Mouse (Mus musculus) kidney, postnatal 10 days (tissue): ENCODE data around the gene Pcnt.
A peak's percentile ranks its signal among the peaks of the same experiment; 100 is the strongest.

Source experiments
- DNase-seq: peaks from one replicate; pipeline ENCODE4 v3.0.0; 2021; ENCODE audit warnings: mixed read lengths

The Pcnt gene

DNA sequence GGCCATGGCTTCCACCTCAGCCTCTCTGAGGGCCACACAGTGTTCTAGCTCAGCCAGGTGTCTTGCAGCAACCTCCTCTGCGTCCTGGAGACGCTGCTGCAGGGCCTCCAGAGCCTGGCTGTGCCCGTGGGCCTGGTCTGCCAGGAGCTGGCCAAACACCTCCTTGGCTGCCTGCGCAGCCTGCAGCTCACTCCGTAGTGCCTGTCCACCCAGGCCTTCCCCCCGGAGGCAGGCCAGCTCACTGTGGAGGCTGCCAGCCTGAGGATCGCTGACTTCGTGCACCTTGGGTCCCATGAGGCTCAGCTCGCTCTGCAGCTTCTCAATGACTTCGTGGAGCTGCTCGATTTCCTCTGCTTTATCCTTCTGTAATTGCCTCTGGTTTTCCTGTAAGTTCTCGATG lies 50.0 kb downstream of the Pcnt start:
- DNase-seq, result no peak

DNA sequence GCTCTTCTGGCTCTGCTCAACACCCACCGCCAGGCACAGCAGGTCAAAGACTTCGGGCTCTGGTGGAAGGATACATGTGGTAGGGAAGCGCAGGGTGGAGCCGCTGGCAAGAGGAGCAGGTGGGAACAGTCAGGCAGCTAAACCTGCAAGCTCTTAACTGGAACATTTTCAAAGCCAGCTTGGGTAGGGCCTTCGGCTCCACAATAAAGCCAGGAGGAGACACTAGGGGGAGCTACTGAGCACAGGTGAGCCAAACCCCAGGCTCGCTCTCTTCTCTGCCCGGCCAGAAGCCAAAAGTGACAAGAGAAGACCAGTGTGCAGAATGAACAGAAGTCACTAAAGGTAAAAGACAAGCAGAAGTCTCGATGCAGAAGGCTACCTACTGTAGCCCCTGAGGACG lies 50.8 kb downstream of the Pcnt start:
- peak; percentile 43 for DNase-seq

DNA sequence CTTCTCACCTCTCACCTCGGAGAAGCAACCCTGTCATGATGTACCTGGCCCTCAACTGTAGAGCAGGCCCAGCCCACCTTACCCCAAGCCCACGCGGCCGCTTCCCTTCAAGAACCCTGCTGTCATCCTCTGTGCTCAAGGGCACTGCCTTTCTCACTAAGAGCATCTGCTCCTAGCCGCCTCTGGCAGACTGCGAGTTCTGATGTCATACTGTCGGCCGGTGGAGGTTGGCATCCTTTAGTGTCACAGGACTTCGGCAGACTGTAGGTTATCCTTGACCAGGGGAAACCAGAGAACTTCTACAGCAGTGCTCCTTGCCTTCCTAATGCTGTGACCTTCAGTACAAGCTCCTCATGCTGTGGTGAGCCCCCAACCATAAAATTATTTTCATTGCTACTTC lies 51.4 kb downstream of the Pcnt start:
- DNase-seq, result no peak

DNA sequence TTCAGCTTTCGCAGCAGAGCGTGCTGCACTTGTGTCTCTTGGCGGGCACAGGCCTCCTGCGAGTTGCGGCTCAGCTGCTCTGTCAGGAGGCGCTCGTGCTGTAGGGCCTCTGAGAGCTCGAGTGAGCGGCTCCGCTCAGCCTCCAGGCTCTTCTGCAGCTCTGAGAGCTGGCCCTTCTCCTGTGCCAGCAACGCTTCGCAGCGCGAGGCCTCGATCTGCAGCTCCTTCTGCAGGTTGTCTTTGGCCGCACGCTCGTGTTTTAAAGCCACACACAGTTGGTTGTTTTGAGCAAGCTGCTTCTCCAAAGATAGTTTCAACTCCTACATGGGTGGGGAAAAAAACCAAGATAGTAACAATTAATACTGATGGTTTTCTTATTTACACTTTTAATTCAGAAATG lies 67.6 kb downstream of the Pcnt start:
- no peak for DNase-seq

DNA sequence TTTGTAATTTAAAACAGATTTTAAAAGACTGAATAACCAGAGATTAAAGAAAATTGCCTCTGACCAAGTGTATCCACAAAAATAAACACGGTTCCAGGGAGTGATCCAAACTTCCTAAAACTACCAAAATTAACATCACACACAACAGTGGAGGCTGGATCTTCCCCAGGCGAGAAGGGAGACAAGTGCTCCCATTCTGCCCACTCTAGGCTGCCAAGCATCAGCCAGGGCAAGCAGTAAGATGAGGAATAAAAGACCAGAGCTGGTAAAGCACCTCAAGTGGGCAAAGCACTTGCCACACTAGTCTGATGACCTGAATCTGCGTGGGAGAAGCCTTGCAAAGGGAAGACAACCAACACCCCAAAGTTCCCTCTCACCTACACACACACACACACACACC lies 70.8 kb downstream of the Pcnt start:
- no peak for DNase-seq

DNA sequence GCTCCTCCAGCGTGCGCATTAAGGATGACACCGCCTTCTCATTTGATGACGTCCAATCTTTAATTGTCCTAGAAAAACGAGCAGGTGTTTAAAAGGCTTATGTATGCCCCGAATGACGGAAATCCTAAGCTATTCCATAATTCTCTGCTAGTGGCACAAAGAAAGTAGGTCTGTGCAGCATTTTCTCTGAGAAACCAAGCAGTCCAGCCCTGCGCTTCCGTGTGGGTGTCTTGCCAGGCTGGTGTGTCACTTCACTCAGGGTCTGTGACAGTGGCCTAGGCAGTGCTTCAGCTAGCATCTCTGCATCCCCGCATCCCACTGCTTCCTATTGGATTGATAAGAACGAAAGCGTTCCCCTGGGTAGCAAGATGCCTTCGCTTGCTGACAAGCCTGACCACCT lies 73.8 kb downstream of the Pcnt start:
- no peak for DNase-seq

DNA sequence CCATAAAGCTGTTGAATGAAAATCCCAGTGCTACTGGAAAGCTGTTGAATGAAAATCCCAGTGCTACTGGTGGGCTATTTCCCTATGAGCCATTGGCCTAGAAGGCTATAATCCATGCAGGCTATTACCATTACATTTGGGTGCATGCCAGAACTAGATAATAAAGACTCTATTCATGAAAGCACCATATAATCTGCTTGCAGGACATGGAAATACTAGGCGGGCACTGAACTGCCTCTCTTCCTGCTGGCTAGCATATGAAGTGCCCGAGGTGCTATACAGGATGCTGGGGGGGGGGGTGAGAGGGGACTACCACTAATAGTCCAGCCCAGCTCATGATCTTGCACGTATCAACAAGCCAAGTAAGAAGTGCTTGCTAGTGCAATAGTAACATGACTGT lies 79.4 kb downstream of the Pcnt start:
- no peak for DNase-seq

DNA sequence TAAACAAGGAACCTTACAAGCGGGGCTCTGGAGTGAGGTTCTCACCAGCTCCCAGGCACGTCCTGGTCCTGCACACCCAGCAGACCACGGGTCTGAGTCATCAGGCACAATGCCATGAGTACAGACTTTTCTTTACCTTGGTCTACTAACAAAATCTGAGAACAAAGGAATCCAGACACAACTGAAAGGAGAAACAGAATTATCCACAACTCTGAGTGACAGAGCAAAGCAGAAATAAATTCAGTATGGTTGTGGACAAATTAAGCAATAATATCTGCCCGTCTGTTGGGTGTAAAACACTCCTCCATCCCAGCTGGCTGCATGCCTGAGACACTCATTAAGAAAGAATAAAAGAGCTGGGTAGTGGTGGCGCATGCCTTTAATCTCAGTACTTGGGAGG lies 84.1 kb downstream of the Pcnt start:
- no peak for DNase-seq

DNA sequence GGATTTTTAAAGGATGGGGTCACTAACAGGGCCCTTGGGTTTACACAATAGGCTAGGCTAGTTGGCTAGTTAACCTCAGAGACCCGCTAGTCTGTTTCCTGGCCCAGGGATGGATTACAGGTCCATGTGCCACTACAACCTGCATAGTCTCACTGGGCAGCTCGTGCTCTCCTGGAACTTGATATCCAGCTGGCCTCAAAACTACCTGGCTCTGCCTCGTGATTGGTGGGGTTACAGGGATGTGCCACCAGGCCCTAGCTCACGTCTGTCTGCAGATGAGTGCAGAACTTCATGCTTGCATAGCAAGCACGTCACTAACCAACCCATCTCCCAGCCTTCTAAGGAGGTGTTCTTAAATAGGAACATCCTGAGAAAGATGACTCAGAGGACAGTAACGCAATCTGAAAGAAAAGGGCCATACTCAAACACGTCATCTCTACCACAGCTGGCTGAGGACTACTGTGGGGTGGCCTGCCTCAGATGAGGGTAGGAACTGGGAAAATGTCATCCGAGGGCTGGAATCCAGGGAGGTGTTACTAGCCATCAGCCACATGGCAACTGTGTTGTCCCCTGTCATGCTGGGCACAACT lies 85.2 kb downstream of the Pcnt start:
- no peak for DNase-seq

DNA sequence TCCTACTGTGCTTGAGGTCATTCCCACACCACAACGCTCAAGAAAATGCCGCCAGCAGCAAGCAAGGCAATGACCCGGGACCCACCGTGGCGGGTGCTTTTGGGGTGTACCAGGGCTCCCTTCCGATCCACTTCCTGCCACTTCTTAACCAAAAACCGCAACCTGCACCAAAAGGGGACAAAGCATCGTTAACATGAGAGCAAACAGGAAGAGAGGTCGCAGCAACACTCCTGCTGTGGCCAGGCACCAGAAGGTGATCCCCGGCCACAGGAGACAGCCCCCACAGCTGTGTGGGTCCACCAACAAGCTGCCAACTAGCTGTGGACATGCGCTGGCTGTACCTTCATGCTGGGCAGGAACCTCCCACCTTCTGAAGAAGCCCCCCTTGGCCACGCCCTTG lies 87.6 kb downstream of the Pcnt start:
- no peak for DNase-seq

DNA sequence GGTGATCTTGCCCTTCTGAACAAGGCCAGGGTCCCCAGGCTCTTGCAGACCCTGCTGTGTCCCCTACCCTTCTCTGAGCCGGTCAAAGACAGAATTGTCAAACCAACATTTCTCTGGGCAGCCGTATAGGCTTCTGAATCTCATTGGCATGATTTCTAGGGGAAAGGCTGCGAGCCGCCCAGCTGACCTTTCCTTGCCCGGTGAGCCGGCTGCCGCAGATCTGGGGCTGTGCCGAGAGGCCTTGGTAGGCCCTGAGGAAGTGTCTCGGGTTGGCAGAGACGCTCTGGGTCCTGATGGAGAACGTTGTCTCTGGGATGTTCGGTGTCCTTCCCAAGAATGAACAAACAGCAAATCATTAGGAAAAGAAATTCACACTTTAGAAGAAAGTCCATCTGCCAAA lies 88.6 kb downstream of the Pcnt start:
- no peak for DNase-seq

DNA sequence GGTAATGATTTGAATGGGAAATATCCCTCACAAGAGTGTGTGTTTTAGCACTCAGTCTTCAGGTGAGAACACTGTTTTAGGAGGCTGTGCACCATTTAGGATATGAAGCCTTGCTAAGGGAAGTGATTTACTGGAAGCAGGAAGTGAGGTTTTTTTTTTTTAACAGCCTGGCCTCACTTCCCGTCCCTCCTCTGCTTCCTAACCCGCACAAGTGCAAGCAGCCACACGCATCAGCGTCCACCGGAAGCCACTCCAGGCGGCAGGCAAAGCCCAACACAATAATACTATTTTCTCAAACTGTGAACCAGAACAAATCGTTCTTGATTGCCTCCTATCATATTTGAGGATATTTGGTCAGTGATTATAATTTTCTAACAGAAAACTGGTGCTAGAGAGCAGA lies 90.6 kb downstream of the Pcnt start:
- DNase-seq, result peak; percentile 33

DNA sequence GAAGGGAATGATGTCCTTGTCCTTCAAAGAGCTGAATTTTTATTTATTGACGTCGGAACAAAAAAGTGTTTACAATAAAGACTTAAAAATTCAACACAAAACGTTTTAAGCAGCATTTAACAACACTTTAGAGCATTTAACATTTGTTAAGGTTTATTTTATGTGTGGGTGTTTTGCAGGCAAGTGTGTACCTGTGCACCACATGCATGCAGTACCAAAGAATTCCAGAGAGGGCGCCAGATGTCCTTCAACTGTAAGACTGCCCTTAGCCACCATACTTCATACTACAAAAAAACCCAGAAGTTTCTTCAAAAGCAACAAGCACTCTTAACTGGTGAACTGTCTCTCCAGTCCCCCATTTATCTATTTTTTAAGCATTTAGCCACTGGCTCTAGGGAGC lies 96.0 kb downstream of the Pcnt start:
- peak; percentile 80 for DNase-seq

DNA sequence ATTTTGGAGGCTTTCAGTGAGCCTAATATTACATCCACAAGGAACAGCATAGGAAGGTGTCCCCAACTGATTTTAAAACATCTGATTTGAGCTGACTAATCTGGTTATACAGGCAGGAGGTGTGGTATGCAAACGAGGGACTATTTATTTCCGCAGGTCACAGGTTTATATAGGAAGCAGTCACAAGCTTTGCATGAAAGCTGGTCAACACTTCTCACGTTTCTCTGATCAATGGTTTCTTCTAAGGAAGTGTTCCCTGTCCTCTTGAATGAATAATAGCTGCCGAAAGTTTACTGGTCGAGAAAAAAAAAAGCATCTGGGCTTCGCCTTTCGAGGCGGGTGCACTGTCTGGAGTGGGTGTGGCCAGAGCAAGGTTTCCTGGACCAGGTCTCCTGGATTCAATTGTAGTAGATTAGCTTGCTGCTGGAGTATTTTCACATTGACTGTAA lies 96.5 kb downstream of the Pcnt start:
- peak; percentile 45 for DNase-seq

DNA sequence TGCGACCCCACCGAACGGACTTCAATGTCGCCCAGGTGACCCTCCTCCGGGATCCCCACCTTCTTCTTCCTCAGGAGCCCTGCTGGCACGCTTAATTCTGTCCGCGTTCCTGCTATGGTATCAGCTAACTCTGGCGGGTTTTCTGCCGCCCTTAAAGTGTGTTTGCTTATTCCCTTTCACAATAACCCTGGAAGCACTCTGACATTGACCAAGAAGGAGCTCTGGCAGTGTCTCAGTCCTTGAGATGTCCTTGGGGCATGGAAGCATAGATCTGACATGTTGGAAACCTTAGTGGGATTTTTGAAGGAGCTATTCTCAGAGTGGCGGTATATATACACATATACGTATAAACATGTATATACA lies 97.1 kb downstream of the Pcnt start:
- DNase-seq, result no peak

DNA sequence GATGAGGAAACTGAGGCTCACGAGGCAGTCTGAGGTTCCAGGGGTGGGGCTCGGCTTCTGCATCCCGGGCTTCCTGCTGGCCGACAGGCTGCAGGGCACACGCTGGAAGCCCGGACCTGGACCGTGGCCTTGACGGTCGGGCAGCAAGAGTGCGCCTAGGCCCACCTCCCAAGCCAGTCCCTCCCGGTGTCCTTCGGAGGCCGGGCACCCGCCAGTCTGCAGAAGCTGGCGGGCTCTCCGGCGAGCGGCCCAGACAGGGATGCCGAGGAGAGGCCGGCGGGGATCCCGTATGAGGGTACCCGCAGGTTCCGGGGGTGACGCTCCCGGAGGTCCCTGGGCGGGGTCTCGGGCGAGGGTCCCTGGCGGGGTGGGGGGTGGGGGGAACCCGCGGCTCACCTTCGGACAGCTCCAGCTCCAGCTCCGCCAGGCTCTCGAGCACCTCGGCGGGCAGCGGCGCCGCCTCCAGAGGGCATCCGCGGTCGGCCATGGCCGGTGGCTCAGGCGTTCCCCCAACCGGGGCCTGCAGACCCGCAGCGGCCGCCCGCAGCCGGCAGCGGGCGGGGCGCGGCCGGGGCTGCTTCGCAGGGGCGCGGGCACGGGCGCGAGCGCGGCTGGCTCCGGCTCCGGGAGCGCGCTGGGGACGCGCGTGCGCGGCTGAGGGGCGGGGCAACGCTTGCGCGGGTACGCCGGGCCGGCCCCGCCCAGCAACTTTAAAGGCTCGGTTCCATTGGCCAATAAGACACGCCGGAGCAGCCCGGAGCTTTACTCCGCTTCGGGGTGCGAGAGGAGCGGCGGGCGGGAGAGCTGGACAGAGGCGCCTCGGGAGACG lies 97.7 kb downstream of the Pcnt start, which contains the start of gene Dip2a:
Dip2a (minus strand) TSS at position 581 of the 829 bp plus-strand sequence.
- peak; percentile 98 for DNase-seq

DNA sequence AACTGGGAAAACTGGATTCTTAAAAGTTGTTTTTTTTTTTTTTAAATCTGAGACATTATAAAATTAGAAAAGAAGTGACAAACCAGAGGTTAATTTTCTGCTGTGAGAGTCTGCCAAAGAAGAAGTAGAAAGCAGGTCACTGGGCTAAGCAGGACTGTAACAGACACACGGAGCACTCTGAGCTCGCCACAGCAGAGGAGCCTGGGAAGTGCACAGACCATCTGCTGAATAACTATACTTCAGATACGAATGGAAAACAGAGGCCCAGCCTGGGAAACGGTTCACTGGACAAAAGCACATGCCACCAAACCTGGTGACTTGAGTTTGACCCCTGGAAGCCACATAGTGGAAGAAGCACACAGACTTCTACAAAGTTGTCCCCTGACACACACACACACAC lies 108.2 kb downstream of the Pcnt start:
- DNase-seq, result peak; percentile 19

DNA sequence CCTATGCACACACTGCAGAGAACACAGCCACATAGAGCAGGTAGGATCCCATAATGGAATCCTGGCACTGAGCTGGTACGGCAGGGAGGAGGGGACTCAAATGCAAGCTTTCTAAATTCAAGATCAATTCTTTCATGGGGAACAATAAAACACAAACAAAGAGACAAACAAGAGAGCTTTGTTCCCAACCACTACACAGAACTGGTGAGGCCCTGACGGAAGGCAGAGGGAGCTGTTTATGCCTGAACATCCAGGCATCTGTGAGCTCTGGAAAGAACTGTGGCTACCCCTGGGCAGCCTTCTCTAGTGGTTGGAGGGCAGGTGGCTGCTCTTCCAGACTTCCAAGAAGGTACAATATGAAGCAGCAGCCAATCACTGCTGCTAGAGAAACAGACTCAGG lies 110.5 kb downstream of the Pcnt start:
- no peak for DNase-seq

DNA sequence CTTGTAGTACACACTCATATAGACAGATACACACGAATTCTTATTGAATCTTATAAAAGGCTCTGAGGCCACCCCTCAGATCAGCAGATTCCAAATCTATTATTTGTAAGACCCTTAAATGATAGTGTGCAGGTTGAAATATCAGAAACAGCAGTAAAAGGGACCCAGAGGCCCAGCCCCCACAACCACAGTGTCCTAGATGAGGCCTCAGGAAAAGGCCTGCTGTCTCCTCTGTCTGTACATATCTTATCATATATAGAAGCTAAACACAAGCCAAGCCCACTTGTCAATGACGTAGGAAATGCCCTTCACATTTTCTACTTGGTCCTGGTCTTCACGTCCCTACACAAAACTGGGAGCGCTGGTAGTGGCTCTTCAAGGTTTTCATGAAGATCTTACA lies 113.5 kb downstream of the Pcnt start:
- DNase-seq, result no peak

DNA sequence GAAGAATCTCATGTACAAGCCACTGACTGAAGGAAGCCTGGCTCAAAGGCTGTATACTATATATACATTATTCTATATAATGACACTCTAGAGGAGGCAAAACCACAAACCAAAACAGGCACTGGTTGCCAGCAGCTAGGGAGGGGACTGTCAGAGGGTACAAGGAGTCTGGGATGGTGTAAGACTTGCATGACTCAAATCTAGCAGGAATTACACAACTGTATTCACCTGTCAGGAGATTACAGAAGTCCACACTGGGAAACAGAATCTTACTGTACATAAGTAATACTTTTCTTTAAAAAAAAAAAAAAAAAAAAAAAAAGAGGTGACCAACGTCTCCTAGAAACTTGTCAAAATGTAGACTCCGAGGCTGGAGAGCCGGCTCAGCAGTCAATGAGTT lies 114.0 kb downstream of the Pcnt start:
- DNase-seq, result no peak

DNA sequence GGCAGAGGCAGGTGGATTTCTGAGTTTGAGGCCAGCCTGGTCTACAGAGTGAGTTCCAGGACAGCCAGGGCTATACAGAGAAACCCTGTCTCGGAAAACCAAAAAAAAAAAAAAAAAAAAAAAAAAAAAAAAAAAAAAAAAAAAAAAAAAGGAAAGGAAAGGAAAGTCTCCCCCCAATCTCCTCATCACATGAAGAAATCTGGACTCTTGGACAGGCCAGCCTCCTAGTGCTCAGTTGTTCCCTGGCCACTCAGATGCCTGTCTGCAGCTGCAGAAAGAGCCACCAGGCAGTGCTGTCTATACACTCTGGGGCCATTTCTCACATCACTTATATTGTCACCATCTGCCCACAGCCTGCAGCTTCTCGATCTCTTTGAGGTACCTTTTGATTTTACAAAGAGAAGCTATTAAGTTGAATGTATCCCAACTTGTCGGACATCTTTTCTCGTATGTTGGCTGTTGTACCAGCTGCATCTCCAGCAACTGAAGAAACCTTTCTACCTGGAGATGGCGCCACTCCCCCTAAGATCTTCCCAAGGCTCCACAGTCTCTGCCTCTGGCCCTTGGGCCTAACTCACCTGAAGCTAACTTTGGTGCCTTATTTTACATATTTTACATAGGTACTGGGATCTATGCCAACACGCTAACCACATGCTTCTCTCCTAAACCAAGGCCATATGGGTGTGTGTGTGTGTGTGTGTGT lies 116.1 kb downstream of the Pcnt start:
- peak; percentile 72 for DNase-seq

DNA sequence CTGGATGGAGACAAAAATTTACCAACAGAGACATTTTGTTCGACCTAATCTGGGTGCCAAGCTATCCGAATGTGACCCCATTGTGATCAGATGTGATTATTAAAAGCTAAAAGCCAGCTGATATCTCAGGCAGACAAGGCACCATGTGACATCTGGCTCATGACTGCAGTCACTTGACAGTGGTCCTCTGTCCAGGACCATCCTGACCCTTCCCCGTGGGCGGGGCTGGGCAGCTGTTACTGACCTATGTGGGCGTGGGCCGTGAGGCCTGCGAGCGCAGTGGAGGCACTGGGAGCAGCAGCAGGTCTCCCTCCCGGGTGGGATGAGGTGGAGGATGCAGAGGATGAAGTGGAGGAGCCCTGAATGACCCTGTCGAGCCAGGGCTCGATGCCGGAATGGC lies 125.0 kb downstream of the Pcnt start:
- no peak for DNase-seq

DNA sequence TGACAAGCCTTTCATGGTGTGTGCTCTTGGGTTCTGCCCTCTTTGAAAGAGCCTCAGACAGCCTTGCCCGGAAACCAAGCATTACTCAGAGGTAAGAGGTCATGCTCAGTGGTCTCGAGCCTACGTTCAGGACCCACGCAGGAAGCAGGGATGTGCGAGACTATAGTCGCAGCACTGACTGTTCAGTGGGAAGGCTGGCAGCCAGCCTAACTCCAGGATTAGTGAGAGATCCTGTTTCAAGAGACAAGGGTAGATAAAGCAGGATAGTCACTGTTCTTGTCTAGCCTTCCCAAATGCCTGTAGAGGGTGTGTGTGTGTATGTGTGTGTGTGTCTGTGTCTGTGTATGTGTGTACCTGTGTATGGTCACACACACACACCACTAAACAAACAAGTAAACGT lies 126.4 kb downstream of the Pcnt start:
- peak; percentile 29 for DNase-seq

DNA sequence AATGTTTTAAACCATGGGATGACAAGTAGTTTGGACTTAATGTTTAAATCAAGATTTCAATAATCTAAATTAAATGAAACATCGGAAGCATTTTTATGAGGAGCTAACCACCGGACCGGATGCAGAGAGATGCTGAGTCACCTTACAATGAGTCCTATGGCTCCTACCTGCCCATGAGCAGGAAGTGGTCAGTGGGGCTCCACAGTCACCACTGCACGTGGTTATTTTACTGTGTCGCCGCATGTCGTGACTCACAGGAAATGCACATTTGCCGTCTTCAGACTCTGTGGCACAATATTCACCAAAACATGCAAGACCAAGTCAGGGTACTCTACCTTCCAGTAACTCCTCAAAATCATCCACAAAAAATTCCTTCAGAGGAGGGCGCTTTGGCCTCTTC lies 135.8 kb downstream of the Pcnt start:
- no peak for DNase-seq
